Mouse (Mus musculus) heart, postnatal 0 days (tissue): ENCODE results near the gene Rpain. TPM values are rescaled to one million over a fixed set of nuclear protein-coding genes. Genes with fewer than 3 reads are reported as not detected.

Experiments
- ATAC-seq: fragments of 200-750 bp; cut with Nextera tagmentation; 2 replicates; pipeline ENCODE4 v1.8.0; 2017; ENCODE audit warnings: low read depth, moderate number of reproducible peaks, moderate library complexity; ENCODE audit not compliant: insufficient read depth
- DNase-seq: peaks from one replicate; pipeline ENCODE4 v3.0.0-alpha.2; 2016; ENCODE audit warnings: low spot score
- H3K27ac ChIP-seq: fragments of 300-500 bp; sonication (generic); 2 replicates; pipeline ENCODE4 v1.5.1; 2014; ENCODE audit warnings: low read depth, mild to moderate bottlenecking
- H3K27me3 ChIP-seq: fragments of 300-500 bp; sonication (generic); 2 replicates; pipeline ENCODE4 v1.6.1; 2014; ENCODE audit warnings: low read length, mixed read lengths; ENCODE audit not compliant: control insufficient read depth, insufficient read depth
- H3K36me3 ChIP-seq: fragments of 300-500 bp; sonication (generic); replicated peaks from 2 replicates; pipeline ENCODE4 v1.6.1; 2014; ENCODE audit warnings: low read length, mixed read lengths; ENCODE audit not compliant: control insufficient read depth, insufficient read depth
- H3K4me1 ChIP-seq: fragments of 300-500 bp; sonication (generic); 2 replicates; pipeline ENCODE4 v1.6.1; 2014; ENCODE audit warnings: antibody characterized with exemption; ENCODE audit not compliant: control insufficient read depth, insufficient read depth
- H3K4me2 ChIP-seq: fragments of 300-500 bp; sonication (generic); 2 replicates; pipeline ENCODE4 v1.6.1; 2014; ENCODE audit warnings: low read depth, mild to moderate bottlenecking, low read length, moderate library complexity
- H3K4me3 ChIP-seq: fragments of 300-500 bp; sonication (generic); 2 replicates; pipeline ENCODE4 v1.5.1; 2014; ENCODE audit warnings: low read depth, low read length
- H3K9ac ChIP-seq: fragments of 300-500 bp; sonication (generic); replicated peaks from 2 replicates; pipeline ENCODE4 v1.6.1; 2014; ENCODE audit warnings: low read depth, low read length, mixed read lengths
- H3K9me3 ChIP-seq: fragments of 300-500 bp; sonication (generic); replicated peaks from 2 replicates; pipeline ENCODE4 v1.6.1; 2016; ENCODE audit warnings: low read length; ENCODE audit not compliant: control insufficient read depth
- CTCF ChIP-seq: IDR thresholded peaks from 2 replicates; pipeline ENCODE4 v1.5.1; 2016; ENCODE audit warnings: antibody characterized with exemption, control low read depth, low read depth
- EP300 ChIP-seq: IDR thresholded peaks from 2 replicates; pipeline ENCODE4 v1.6.1; 2016; ENCODE audit warnings: antibody characterized with exemption, low read depth
- WGBS: fragments of 180-500 bp; shearing (Covaris S2); extraction: QIAGEN DNeasy Blood & Tissue Kit; methylation state at CpG from one replicate; pipeline ENCODE4 v1.1.7; 2014; 5-methylcytosine and 5-hydroxymethylcytosine counted together
- polyA plus RNA-seq: library from polyadenylated mRNA; unstranded; fragments of >200 nt; fragmentation: Nextera tagmentation; extraction: Ambion mirVana; gene quantifications from 2 replicates; pipeline ENCODE4 v1.2.1, GENCODE M21; 2015
- total RNA-seq: library from RNA; depleted of rRNA; stranded (reverse); fragments of >200 nt; gene quantifications from 2 replicates; pipeline ENCODE4 v1.2.3, GENCODE M21; 2014; ENCODE audit warnings: low replicate concordance; rRNA removed

The Rpain gene
- total and polyA plus RNA-seq, 2 experiments from 2014 or later = 25.3 to 45.9 TPM

GRCm38 (mm10) chr11:71008321-71008720, 38.3 kb downstream of the Rpain start:
- peak overlapping the region; percentile 8; the same call in 1 of the 2 replicates for H3K27ac ChIP-seq
- 77% methylated on average over 3 of the region's 3 CpGs for WGBS

GRCm38 (mm10) chr11:71012743-71013142, 42.7 kb downstream of the Rpain start:
- DNase-seq (no peak), ATAC-seq (no peak)
- H3K36me3 ChIP-seq = peaks cover 47% of the 10 kb centered on the region
- WGBS = 73% methylated on average over 7 of the region's 7 CpGs
- no peaks in the 10 kb centered on the region for H3K27me3 ChIP-seq
- no peak overlapping the region for H3K27ac ChIP-seq
- H3K4me3 ChIP-seq = no peak overlapping the region
- TF ChIP-seq EP300 (no peak), CTCF (no peak)
- H3K4me2 ChIP-seq = no peak overlapping the region
- no peaks in the 10 kb centered on the region for H3K9me3 ChIP-seq
- H3K9ac ChIP-seq = no peak overlapping the region
- peaks cover 1% of the 10 kb centered on the region; the same call in 1 of the 2 replicates for H3K4me1 ChIP-seq

More at GRCm38 (mm10) chr11:71008321-71008720, 38.3 kb downstream of the Rpain start:
- Histone ChIP-seq H3K27me3 (no peaks in the 10 kb centered on the region), H3K9ac (no peak overlapping the region), H3K9me3 (no peaks in the 10 kb centered on the region), H3K4me2 (no peak overlapping the region), H3K4me3 (no peak overlapping the region), H3K4me1 (peaks cover 6% of the 10 kb centered on the region), H3K36me3 (peaks cover 40% of the 10 kb centered on the region)
- TF ChIP-seq CTCF = no peak
- no peak for TF ChIP-seq EP300
- peak; percentile 22 for DNase-seq
- ATAC-seq = no peak

GRCm38 (mm10) chr11:71017051-71017450, 47.0 kb downstream of the Rpain start:
- Histone ChIP-seq H3K4me3 (no peak overlapping the region), H3K9ac (no peak overlapping the region), H3K4me1 (peaks cover 17% of the 10 kb centered on the region), H3K36me3 (peaks cover 16% of the 10 kb centered on the region), H3K9me3 (no peaks in the 10 kb centered on the region), H3K27ac (no peak overlapping the region), H3K4me2 (no peak overlapping the region), H3K27me3 (no peaks in the 10 kb centered on the region)
- DNase-seq (no peak), ATAC-seq (no peak)
- no peak for TF ChIP-seq CTCF
- WGBS = 80% methylated on average over 1 of the region's 1 CpGs

- peak; percentile 4 for ATAC-seq
- Histone ChIP-seq H3K9ac (peak overlapping the region; percentile 80), H3K9me3 (no peaks in the 10 kb centered on the region), H3K4me1 (peaks cover 17% of the 10 kb centered on the region), H3K27ac (peak overlapping the region; percentile 88), H3K27me3 (no peaks in the 10 kb centered on the region), H3K4me3 (peak overlapping the region; percentile 96), H3K36me3 (peaks cover 11% of the 10 kb centered on the region), H3K4me2 (peak overlapping the region; percentile 93)
- TF ChIP-seq CTCF (no peak), EP300 (no peak)
- DNase-seq = no peak
- 4% methylated on average over 28 of the region's 28 CpGs for WGBS
Measured at GRCm38 (mm10) chr11:71018416-71019200, 48.6 kb downstream of the Rpain start.

- Histone ChIP-seq H3K4me3 (peak within 1 kb of the TSS; percentile 96), H3K36me3 (peaks cover 4% of the 10 kb centered on the region; the same call in 1 of the 2 replicates), H3K4me2 (peak within 1 kb of the TSS; percentile 93), H3K4me1 (peaks cover 17% of the 10 kb centered on the region), H3K9me3 (no peaks in the 10 kb centered on the region), H3K27ac (peak within 1 kb of the TSS; percentile 89), H3K27me3 (no peaks in the 10 kb centered on the region), H3K9ac (peak within 1 kb of the TSS; percentile 80)
- peak; percentile 99 for ATAC-seq
- peak; percentile 100 for DNase-seq
- TF ChIP-seq CTCF (no peak), EP300 (peak; percentile 95)
- WGBS = under 1% methylated on average over 70 of the region's 71 CpGs
Measured at GRCm38 (mm10) chr11:71019201-71020068, 49.4 kb downstream of the Rpain start, which contains the start of the genes Mis12 and Derl2. Gene Mis12 (plus strand): TSS chr11:71019611. Gene Derl2 (minus strand): TSS chr11:71019841.

Other genes starting within 250 kb of the Rpain start
- 4.2 and 4.9 TPM in 2 replicates for gene Zfp3, start 206.0 kb upstream of the Rpain start, total RNA-seq
- gene Zfp3, start 206.0 kb upstream of the Rpain start, polyA plus RNA-seq = 9.6 and 10.8 TPM in 2 replicates
- not detected in 2 replicates for gene Scimp, start 157.6 kb upstream of the Rpain start, total RNA-seq
- 0.38 and 0.49 TPM in 2 replicates for gene Scimp, start 157.6 kb upstream of the Rpain start, polyA plus RNA-seq
- 10.5 and 12.2 TPM in 2 replicates for gene Rabep1, start 125.4 kb upstream of the Rpain start, total RNA-seq
- gene Rabep1, start 125.4 kb upstream of the Rpain start, polyA plus RNA-seq = 29.8 and 32.2 TPM in 2 replicates
- gene Nup88, start 240 bp upstream of the Rpain start, total RNA-seq = 49.9 and 66.8 TPM in 2 replicates
- gene Nup88, start 240 bp upstream of the Rpain start, polyA plus RNA-seq = 81.5 and 88.4 TPM in 2 replicates
- 10.3 and 20.6 TPM in 2 replicates for gene C1qbp, start 12.8 kb downstream of the Rpain start, total RNA-seq
- 308 and 311 TPM in 2 replicates for gene C1qbp, start 12.8 kb downstream of the Rpain start, polyA plus RNA-seq
- gene Dhx33, start 34.2 kb downstream of the Rpain start, total RNA-seq = 19.6 and 20.6 TPM in 2 replicates
- gene Dhx33, start 34.2 kb downstream of the Rpain start, polyA plus RNA-seq = 5.8 and 6.3 TPM in 2 replicates
- 3.1 and 5.5 TPM in 2 replicates for gene Mis12, start 49.4 kb downstream of the Rpain start, total RNA-seq
- 11.2 and 11.4 TPM in 2 replicates for gene Mis12, start 49.4 kb downstream of the Rpain start, polyA plus RNA-seq
- gene Derl2, start 49.6 kb downstream of the Rpain start, total RNA-seq = 30.0 and 37.3 TPM in 2 replicates
- gene Derl2, start 49.6 kb downstream of the Rpain start, polyA plus RNA-seq = 32.3 and 36.5 TPM in 2 replicates
- gene 6330403K07Rik, start 63.3 kb downstream of the Rpain start, total RNA-seq = 4.4 and 5.4 TPM in 2 replicates
- gene 6330403K07Rik, start 63.3 kb downstream of the Rpain start, polyA plus RNA-seq = 6.0 and 8.1 TPM in 2 replicates
- not detected in 2 replicates for gene Nlrp1a, start 174.5 kb downstream of the Rpain start, total RNA-seq
- 0.04 TPM in 2 replicates for gene Nlrp1a, start 174.5 kb downstream of the Rpain start, polyA plus RNA-seq